16 mouse cellular contexts compared by ENCODE assay signal in the genomic region with DNA sequence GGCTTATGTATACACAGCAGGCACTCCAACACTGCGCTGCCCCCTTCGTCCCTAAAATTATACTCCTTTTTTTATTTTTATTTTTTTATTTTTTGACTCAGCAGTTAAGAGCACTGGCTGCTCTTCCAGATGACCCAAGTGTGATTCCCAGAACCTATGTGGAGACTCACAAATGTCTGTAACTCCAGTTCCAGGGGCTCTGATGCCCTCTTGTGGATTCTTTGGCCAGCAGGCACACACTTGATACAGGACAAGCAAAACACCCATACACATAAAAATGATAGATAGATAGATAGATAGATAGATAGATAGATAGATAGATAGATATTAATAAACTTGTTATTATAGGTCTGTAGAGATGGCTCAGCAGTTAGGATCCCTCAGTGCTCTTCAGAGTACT. TPM values are rescaled to one million over a fixed set of nuclear protein-coding genes. Genes with fewer than 3 reads are reported as not detected.
DNase-seq lines count a peak whose midpoint lies in the region; ATAC-seq and TF ChIP-seq lines count a peak whose summit lies in the region.
"Had no signal": no experiment of that assay in that cellular context is flagged by ENCODE, and none has a peak within 500 bp of the region (broad histone marks: within the 10 kb centered on the region; RNA-seq: fewer than 3 reads in every experiment).

No protein-coding gene starts in this region.

- no peaks in the 10 kb centered on the region for H3K9me3 ChIP-seq in intestine, postnatal 0 days (ENCODE audit: control insufficient read depth)
- H3K9me3 ChIP-seq in intestine, embryonic 16.5 days (ENCODE audit: control insufficient read depth, low read length), result peaks cover 2% of the 10 kb centered on the region
- no peaks in the 10 kb centered on the region for H3K9me3 ChIP-seq in lung, postnatal 0 days (ENCODE audit: low read length)
- no peaks in the 10 kb centered on the region for H3K9me3 ChIP-seq in ES-E14 (ENCODE audit: control insufficient read depth, insufficient read depth, low read depth, low read length)
- H3K9me3 ChIP-seq in stomach, postnatal 0 days (ENCODE audit: control insufficient read depth, low read length), result no peaks in the 10 kb centered on the region
- H3K9me3 ChIP-seq: embryonic facial prominence, embryonic 15.5 days; hindbrain, embryonic 13.5 days; neural tube, embryonic 15.5 days had no signal

- peak; percentile 50 for TF ChIP-seq CTCF in intestine, postnatal 0 days (IDR thresholded peaks at IDR 0.05; ENCODE audit: low read depth)
- TF ChIP-seq CTCF in lung, postnatal 0 days (IDR thresholded peaks at IDR 0.05), result peak; percentile 42
- peak; percentile 51 for TF ChIP-seq CTCF in stomach, postnatal 0 days (IDR thresholded peaks at IDR 0.05; ENCODE audit: low read depth)

- no peak for TF ChIP-seq EP300 in lung, postnatal 0 days (IDR thresholded peaks at IDR 0.05)
- TF ChIP-seq EP300 in stomach, postnatal 0 days (optimal IDR thresholded peaks at IDR 0.05), result no peak

- no peak overlapping the region for H3K9ac ChIP-seq in intestine, postnatal 0 days (ENCODE audit: low read depth, low read length)
- H3K9ac ChIP-seq in intestine, embryonic 16.5 days (ENCODE audit: low read depth, low read length), result no peak overlapping the region
- H3K9ac ChIP-seq in lung, postnatal 0 days (replicated peaks; ENCODE audit: low read depth), result no peak overlapping the region
- no peak overlapping the region for H3K9ac ChIP-seq in ES-E14 (ENCODE audit: insufficient read depth, low read depth, low read length, poor library complexity, severe bottlenecking)
- H3K9ac ChIP-seq in stomach, postnatal 0 days (ENCODE audit: low read length), result no peak overlapping the region
- H3K9ac ChIP-seq: embryonic facial prominence, embryonic 15.5 days; hindbrain, embryonic 13.5 days; kidney, embryonic 15.5 days; limb, embryonic 15.5 days; neural tube, embryonic 15.5 days had no signal

- no peaks in the 10 kb centered on the region for H3K27me3 ChIP-seq in intestine, postnatal 0 days (replicated peaks; ENCODE audit: control insufficient read depth, insufficient read depth, low read length)
- H3K27me3 ChIP-seq in intestine, embryonic 16.5 days (replicated peaks; ENCODE audit: control insufficient read depth, insufficient read depth, low read length), result no peaks in the 10 kb centered on the region
- H3K27me3 ChIP-seq in lung, postnatal 0 days (replicated peaks; ENCODE audit: insufficient read depth, low read length), result no peaks in the 10 kb centered on the region
- no peaks in the 10 kb centered on the region for H3K27me3 ChIP-seq in stomach, postnatal 0 days (ENCODE audit: control insufficient read depth, insufficient read depth, low read length)
- H3K27me3 ChIP-seq: embryonic facial prominence, embryonic 15.5 days; hindbrain, embryonic 13.5 days; kidney, embryonic 15.5 days; limb, embryonic 15.5 days; neural tube, embryonic 15.5 days had no signal

- H3K4me1 ChIP-seq in intestine, postnatal 0 days (replicated peaks; ENCODE audit: control insufficient read depth, insufficient read depth, low read length), result no peaks in the 10 kb centered on the region
- peaks cover 3% of the 10 kb centered on the region; the same call in 1 of the 2 replicates for H3K4me1 ChIP-seq in intestine, embryonic 16.5 days (ENCODE audit: control insufficient read depth, insufficient read depth, low read length)
- H3K4me1 ChIP-seq in lung, postnatal 0 days (ENCODE audit: insufficient read depth, low read depth, low read length), result peaks cover under 1% of the 10 kb centered on the region; the same call in 1 of the 2 replicates
- H3K4me1 ChIP-seq in ES-E14 (ENCODE audit: control insufficient read depth in 2 of 2, insufficient read depth in 2 of 2, low read length in 2 of 2, poor library complexity in 1 of 2), result no peaks in the 10 kb centered on the region
- H3K4me1 ChIP-seq in stomach, postnatal 0 days (replicated peaks; ENCODE audit: control insufficient read depth, insufficient read depth), result no peaks in the 10 kb centered on the region
- H3K4me1 ChIP-seq: embryonic facial prominence, embryonic 15.5 days had no signal

- no peak overlapping the region for H3K4me3 ChIP-seq in intestine, postnatal 0 days (ENCODE audit: low read depth, low read length)
- no peak overlapping the region for H3K4me3 ChIP-seq in intestine, embryonic 16.5 days (ENCODE audit: low read length)
- no peak overlapping the region for H3K4me3 ChIP-seq in lung, postnatal 0 days (ENCODE audit: low read depth, low read length)
- no peak overlapping the region for H3K4me3 ChIP-seq in ES-E14 (ENCODE audit: insufficient read depth in 1 of 2, low read depth in 1 of 2, low read length in 2 of 2, poor library complexity in 1 of 2, severe bottlenecking in 1 of 2)
- no peak overlapping the region for H3K4me3 ChIP-seq in stomach, postnatal 0 days (ENCODE audit: low read depth, low read length)
- H3K4me3 ChIP-seq: embryonic facial prominence, embryonic 15.5 days; hindbrain, embryonic 13.5 days; kidney, embryonic 15.5 days; limb, embryonic 15.5 days; neural tube, embryonic 15.5 days had no signal

- WGBS in intestine, postnatal 0 days, result 98% methylated on average over 2 of the region's 2 CpGs
- 92% methylated on average over 2 of the region's 2 CpGs for WGBS in intestine, embryonic 16.5 days
- WGBS in lung, postnatal 0 days, result 99% methylated on average over 2 of the region's 2 CpGs
- WGBS in stomach, postnatal 0 days, result 92% methylated on average over 2 of the region's 2 CpGs

- no peak for ATAC-seq in intestine, postnatal 0 days
- no peak for ATAC-seq in intestine, embryonic 16.5 days
- no peak for ATAC-seq in lung, postnatal 0 days
- no peak for ATAC-seq in stomach, postnatal 0 days (ENCODE audit: low FRiP score, low TSS enrichment)
- ATAC-seq: forebrain, embryonic 14.5 days had no signal

- in situ Hi-C loops in ES-E14 (cut with MboI; ENCODE audit: low sequenced_read_pairs in 2 of 2, unreplicated experiment in 2 of 2), result loop anchor here in 1 of 2 experiments (10.0 kb wide), 1 partner anchor 190 kb away; no protein-coding TSS in a partner anchor

- H3K4me2 ChIP-seq in intestine, postnatal 0 days (replicated peaks; ENCODE audit: low read depth), result no peak overlapping the region
- no peak overlapping the region for H3K4me2 ChIP-seq in intestine, embryonic 16.5 days (ENCODE audit: low read depth, low read length)
- no peak overlapping the region for H3K4me2 ChIP-seq in lung, postnatal 0 days (replicated peaks; ENCODE audit: low read depth, low read length)
- no peak overlapping the region for H3K4me2 ChIP-seq in stomach, postnatal 0 days (replicated peaks; ENCODE audit: low read depth)
- H3K4me2 ChIP-seq: embryonic facial prominence, embryonic 15.5 days; hindbrain, embryonic 13.5 days; kidney, embryonic 15.5 days; limb, embryonic 15.5 days; neural tube, embryonic 15.5 days had no signal

- no peak overlapping the region for H3K27ac ChIP-seq in intestine, postnatal 0 days (ENCODE audit: low read depth, low read length)
- no peak overlapping the region for H3K27ac ChIP-seq in intestine, embryonic 16.5 days (ENCODE audit: low read length)
- no peak overlapping the region for H3K27ac ChIP-seq in lung, postnatal 0 days (ENCODE audit: low read length)
- H3K27ac ChIP-seq in ES-E14 (ENCODE audit: insufficient read depth, low read depth, low read length, poor library complexity, severe bottlenecking), result no peak overlapping the region
- no peak overlapping the region for H3K27ac ChIP-seq in stomach, postnatal 0 days (replicated peaks)
- H3K27ac ChIP-seq: embryonic facial prominence, embryonic 15.5 days; hindbrain, embryonic 13.5 days; kidney, embryonic 15.5 days; limb, embryonic 15.5 days; neural tube, embryonic 15.5 days had no signal

- no peak for DNase-seq in lung, postnatal 0 days (ENCODE audit: low spot score)
- DNase-seq in lung, postnatal 25 days (ENCODE audit: low spot score), result no peak
- DNase-seq in ES-E14 (ENCODE audit: low read depth, low spot score), result no peak
- DNase-seq in stomach, postnatal 0 days (ENCODE audit: low spot score), result no peak
- no peak for DNase-seq in cerebellum, adult 9-10 months
- DNase-seq: adrenal gland, postnatal 14 days; gastrocnemius, postnatal 14 days; thymus, adult 2 months had no signal

- no peaks in the 10 kb centered on the region for H3K36me3 ChIP-seq in intestine, postnatal 0 days (ENCODE audit: control insufficient read depth, insufficient read depth)
- no peaks in the 10 kb centered on the region for H3K36me3 ChIP-seq in intestine, embryonic 16.5 days (ENCODE audit: control insufficient read depth, insufficient read depth, low read length)
- no peaks in the 10 kb centered on the region for H3K36me3 ChIP-seq in lung, postnatal 0 days (ENCODE audit: insufficient read depth, low read length)
- no peaks in the 10 kb centered on the region for H3K36me3 ChIP-seq in ES-E14 (ENCODE audit: control insufficient read depth, insufficient read depth, low read length, poor library complexity, severe bottlenecking)
- no peaks in the 10 kb centered on the region for H3K36me3 ChIP-seq in stomach, postnatal 0 days (ENCODE audit: control insufficient read depth, insufficient read depth, low read length)
- H3K36me3 ChIP-seq: embryonic facial prominence, embryonic 15.5 days; hindbrain, embryonic 13.5 days; kidney, embryonic 15.5 days; limb, embryonic 15.5 days; neural tube, embryonic 15.5 days had no signal

TF ChIP-seq in ES-E14, 5 proteins besides CTCF, POLR2A, EP300 and RAD21:
- TF ChIP-seq ZC3H11A (IDR thresholded peaks at IDR 0.05; ENCODE audit: borderline replicate concordance, low read depth, low read length) (peak; percentile 19; the same call in 1 of the 2 replicates), ZNF384 (IDR thresholded peaks at IDR 0.05; ENCODE audit: low read depth, low read length) (no peak)

RNA-seq across cellular contexts. Expression of a gene that starts 2.5 kb away (rescaled TPM):
- polyA plus RNA-seq in intestine, postnatal 0 days (2015; fragmentation: Nextera tagmentation; extraction: Ambion mirVana), result 8.9 and 9.7 TPM in 2 replicates
- 34.2 and 36.1 TPM in 2 replicates for polyA plus RNA-seq in intestine, embryonic 16.5 days (2015; fragmentation: Nextera tagmentation; extraction: Ambion mirVana)
- 11.1 and 12.4 TPM in 2 replicates for polyA plus RNA-seq in lung, postnatal 0 days (2015; fragmentation: Nextera tagmentation; extraction: Ambion mirVana)
- total RNA-seq in ES-E14 (2012; rRNA removed), result 72.6 and 81.9 TPM in 2 replicates
- polyA plus RNA-seq in stomach, postnatal 0 days (2015; fragmentation: Nextera tagmentation; extraction: Ambion mirVana), result 8.1 and 8.4 TPM in 2 replicates
